Mouse (Mus musculus) kidney, adult 9 months (tissue): Measurements from ENCODE around the gene Bloc1s4.

Experiments used
- DNase-seq: peaks from one replicate; pipeline ENCODE4 v3.0.0; 2022

Bloc1s4 gene

DNA sequence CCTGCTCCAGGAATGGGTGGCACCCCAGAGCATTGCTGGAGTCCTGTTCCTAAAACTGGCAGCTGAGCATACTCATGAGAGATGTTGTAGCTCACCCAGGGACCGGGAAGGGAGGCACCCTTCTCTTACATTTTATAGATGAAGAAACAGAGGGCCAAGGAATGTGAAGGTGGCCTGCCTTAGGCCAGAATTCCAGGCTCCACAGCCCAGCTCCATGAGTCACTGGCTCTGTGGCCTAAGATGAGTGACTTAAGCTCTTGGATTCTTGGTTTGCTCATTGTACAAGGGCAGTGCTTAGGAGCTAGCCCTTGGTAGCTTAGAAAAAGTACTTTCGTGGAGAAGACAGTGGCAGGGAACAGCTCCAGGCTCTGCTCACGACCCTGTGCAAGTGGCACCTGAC is 33.6 kb downstream of the Bloc1s4 start:
- no peak for DNase-seq

DNA sequence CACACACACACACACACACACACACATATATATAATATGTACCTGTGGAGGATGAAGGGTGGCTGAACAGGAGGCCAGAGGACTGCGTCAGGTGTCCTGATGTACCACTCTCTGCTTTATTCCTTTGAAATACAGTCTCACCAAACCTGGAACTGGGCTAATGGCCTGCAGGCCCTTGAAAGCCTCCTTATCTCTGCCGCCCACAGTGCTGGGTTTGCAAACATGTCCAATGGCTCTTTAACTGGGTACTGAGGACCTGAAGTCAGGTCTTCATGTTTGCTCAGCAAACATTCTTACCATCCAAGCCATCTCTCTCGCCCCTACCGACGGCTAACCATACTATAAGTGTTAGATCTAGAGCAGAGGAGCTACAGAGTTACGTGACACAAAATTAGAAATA is 34.8 kb downstream of the Bloc1s4 start:
- no peak for DNase-seq

DNA sequence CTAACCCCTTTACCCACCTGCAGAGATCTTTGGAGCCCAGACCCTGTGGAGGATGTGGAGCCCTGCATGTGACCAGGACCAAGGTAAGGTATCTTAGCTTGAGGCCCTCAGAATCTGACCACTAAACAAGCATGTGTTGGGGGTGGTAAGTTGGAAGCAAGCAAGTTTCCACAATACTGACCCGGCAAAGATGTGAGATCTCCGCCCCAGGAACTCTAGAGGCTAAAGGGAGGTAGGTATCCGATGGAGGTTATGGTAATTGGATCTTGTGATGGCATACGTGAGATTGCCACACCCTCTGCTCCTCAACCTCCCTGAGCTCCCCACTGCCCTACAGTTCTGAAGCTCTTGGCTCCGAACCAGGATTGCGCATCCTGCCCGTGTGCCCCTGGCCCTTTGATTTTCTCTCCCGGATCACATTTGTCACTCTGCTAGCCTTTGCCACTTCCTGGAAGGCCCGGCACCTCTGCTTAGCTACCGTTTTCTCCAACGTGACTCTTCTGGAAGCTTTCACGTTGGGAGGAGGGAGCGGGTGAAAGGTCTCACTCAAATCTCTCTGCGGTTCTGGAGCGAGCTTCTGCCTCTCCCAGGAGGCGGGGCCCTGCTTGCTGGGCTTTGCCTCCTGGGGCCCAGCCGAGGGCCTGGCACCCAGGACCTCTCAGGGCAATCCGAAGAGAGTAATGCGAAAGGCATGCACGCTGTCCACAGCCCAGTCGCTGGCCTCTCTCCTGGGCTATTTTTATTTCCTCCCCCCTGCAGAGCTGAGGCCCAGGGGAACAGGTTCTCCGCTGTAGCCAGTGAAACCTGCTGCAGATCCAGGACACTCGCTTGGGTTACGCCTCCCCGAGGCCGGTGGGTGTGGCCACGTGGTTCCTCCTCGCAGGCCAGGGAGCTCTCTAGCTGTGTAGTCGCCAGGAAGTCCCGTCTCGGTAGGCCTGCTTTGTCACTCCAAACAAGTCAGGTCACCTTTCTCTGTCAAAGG is 35.6 kb downstream of the Bloc1s4 start:
- peak; percentile 98 for DNase-seq

DNA sequence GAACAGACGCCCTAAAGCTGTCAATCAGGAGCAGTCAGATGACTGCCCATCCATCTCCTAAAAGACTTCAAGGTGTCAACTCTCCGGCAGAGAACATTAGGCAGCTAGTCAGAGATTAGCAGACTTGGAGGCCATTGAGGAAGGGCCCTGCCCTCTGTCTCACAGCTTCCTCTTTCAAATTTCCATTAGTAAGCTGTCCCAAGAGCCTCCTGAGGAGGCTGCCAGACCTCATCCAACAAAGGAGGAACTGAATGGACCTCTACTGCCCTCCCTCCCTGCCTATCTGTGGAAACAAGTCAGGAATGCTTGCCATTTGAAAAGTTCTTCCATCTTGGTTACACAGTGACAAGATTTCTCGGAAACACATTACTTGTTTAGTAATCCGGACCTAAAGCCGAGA is 36.6 kb downstream of the Bloc1s4 start:
- no peak for DNase-seq

DNA sequence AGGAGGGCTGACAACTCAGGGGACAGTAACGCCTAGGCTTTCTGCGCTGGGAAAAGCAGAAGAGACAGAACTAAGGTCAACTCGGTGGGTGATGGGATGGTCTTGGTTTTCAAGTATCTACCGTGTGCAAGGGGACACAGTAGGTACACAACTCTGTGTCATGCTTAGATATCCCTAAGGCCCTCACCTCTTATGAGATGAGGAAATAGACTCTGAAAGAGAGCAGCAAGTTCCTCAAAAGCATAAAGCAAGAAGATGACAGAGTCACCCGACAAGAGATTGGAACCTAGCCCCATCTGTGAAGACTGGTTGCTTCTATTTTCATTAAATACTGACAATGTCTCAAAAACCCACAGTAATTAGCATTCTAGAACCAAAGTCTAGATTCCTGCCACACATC is 42.7 kb downstream of the Bloc1s4 start:
- DNase-seq, result no peak

GRCm38 (mm10) chr5:36705390-36705789 is 43.1 kb downstream of the Bloc1s4 start:
- DNase-seq, result no peak

- DNase-seq, result no peak
Observed at GRCm38 (mm10) chr5:36704684-36705083, 43.8 kb downstream of the Bloc1s4 start.

GRCm38 (mm10) chr5:36700939-36701620 is 47.4 kb downstream of the Bloc1s4 start:
- DNase-seq, result peak; percentile 57

DNA sequence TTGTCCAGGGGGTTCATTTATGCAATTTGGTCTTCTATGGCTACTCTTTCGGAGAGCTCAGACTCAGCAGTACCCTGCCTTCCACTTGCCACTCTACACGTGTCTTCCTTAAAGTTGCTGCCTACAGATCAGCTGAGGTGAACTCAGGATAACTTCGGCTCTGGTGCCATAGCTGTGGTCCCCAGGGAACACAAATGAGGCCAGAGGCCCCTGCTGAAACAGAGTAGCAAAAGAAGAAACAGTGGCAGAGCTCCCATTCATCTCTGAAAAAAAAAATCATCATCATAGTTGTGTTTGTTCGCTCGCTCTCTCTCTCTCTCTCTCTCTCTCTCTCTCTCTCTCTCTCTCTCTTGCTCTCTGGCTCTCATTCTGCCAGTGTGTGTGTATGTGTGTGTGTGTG is 49.8 kb downstream of the Bloc1s4 start:
- no peak for DNase-seq

- peak; percentile 71 for DNase-seq
Observed at GRCm38 (mm10) chr5:36698067-36698670, 50.3 kb downstream of the Bloc1s4 start.
